Mouse (Mus musculus): ENCODE data around the gene Slc34a3.

DNA sequence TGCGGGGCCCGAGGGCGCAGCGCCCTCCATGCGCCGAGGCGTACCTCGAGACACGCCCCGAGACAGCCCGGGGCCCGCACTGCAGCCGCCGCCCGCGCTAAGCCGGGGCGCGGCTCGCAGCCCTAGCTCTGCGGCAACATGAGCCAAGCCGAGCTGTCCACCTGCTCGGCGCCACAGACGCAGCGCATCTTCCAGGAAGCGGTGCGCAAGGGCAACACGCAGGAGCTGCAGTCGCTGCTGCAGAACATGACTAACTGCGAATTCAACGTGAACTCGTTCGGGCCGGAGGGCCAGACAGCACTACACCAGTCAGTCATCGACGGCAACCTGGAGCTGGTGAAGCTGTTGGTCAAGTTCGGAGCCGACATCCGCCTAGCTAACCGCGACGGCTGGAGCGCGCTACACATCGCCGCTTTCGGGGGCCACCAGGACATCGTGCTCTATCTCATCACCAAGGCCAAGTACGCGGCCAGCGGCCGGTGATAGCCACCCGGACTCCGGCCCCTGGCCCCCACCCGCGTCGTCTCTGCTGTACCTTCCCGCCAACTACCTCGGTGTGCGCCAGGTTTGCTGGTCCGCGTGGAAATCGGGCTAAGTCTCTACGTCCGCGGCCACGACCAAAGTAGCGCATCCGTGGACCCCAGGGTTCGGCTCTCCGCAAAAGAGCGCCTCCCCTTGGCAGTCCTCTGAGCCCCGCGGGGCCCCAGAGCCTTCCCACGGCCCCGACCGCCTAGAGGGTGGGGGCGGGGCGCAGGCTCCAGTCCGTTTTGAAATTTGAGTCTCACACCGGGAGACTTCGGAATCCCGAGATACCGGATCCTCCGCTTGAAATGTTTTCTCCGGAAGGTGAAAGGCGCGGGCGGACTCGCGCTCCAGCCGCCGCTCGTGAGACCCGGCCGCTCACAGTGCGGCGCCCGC lies 52.9 kb downstream of the Slc34a3 start:
- no peak for TF ChIP-seq POLR2A (IDR thresholded peaks at IDR 0.05; ENCODE audit: borderline replicate concordance, extremely low read depth, insufficient read depth, insufficient read length, poor library complexity, severe bottlenecking)
- no peak for TF ChIP-seq CTCF (IDR thresholded peaks at IDR 0.05; ENCODE audit: borderline replicate concordance, extremely low read depth, insufficient read depth, insufficient read length)
